Mouse (Mus musculus) lung, postnatal 0 days (tissue): ENCODE measurements around the gene Chd3. TPM values are rescaled to one million over a fixed set of nuclear protein-coding genes. Genes with fewer than 3 reads are reported as not detected.
A peak's percentile ranks its signal among the peaks of the same experiment; 100 is the strongest.

Source experiments
- ATAC-seq: fragments of 200-750 bp; cut with Nextera tagmentation; 2 replicates; pipeline ENCODE4 v1.8.0; 2017; ENCODE audit warnings: moderate library complexity
- DNase-seq: peaks from one replicate; pipeline ENCODE4 v3.0.0-alpha.2; 2016; ENCODE audit warnings: low spot score
- H3K27ac ChIP-seq: fragments of 300-500 bp; sonication (generic); 2 replicates; pipeline ENCODE4 v1.5.1; 2014; ENCODE audit warnings: antibody characterized with exemption, mild to moderate bottlenecking, low read length, mixed read lengths
- H3K27me3 ChIP-seq: fragments of 300-500 bp; sonication (generic); replicated peaks from 2 replicates; pipeline ENCODE4 v1.6.1; 2014; ENCODE audit warnings: low read length, mixed read lengths; ENCODE audit not compliant: insufficient read depth
- H3K36me3 ChIP-seq: fragments of 300-500 bp; sonication (generic); 2 replicates; pipeline ENCODE4 v1.6.1; 2014; ENCODE audit warnings: low read length, mixed read lengths; ENCODE audit not compliant: insufficient read depth
- H3K4me1 ChIP-seq: fragments of 300-500 bp; sonication (generic); 2 replicates; pipeline ENCODE4 v1.6.1; 2014; ENCODE audit warnings: antibody characterized with exemption, low read depth, low read length, mixed read lengths; ENCODE audit not compliant: insufficient read depth
- H3K4me2 ChIP-seq: fragments of 300-500 bp; sonication (generic); replicated peaks from 2 replicates; pipeline ENCODE4 v1.6.1; 2014; ENCODE audit warnings: low read depth, mild to moderate bottlenecking, low read length, moderate library complexity, mixed read lengths
- H3K4me3 ChIP-seq: fragments of 300-500 bp; sonication (generic); 2 replicates; pipeline ENCODE4 v1.5.1; 2014; ENCODE audit warnings: low read depth, low read length
- H3K9ac ChIP-seq: fragments of 300-500 bp; sonication (generic); replicated peaks from 2 replicates; pipeline ENCODE4 v1.6.1; 2014; ENCODE audit warnings: low read depth, mild to moderate bottlenecking
- H3K9me3 ChIP-seq: fragments of 300-500 bp; sonication (generic); 2 replicates; pipeline ENCODE4 v1.6.1; 2016; ENCODE audit warnings: low read length, mixed read lengths
- CTCF ChIP-seq: IDR thresholded peaks from 2 replicates; pipeline ENCODE4 v1.5.1; 2016; ENCODE audit warnings: antibody characterized with exemption, mild to moderate bottlenecking
- EP300 ChIP-seq: IDR thresholded peaks from 2 replicates; pipeline ENCODE4 v1.6.1; 2016; ENCODE audit warnings: antibody characterized with exemption, mild to moderate bottlenecking, control low read depth
- WGBS: fragments of 180-500 bp; shearing (Covaris S2); extraction: QIAGEN DNeasy Blood & Tissue Kit; methylation state at CpG from one replicate; pipeline ENCODE4 v1.1.7; 2014; 5-methylcytosine and 5-hydroxymethylcytosine counted together
- polyA plus RNA-seq: library from polyadenylated mRNA; unstranded; fragments of >200 nt; fragmentation: Nextera tagmentation; extraction: Ambion mirVana; gene quantifications from 2 replicates; pipeline ENCODE4 v1.2.1, GENCODE M21; 2015

Chd3 gene
- polyA plus RNA-seq, 1 experiment from 2014 or later, result 29.9 TPM

- H3K27me3 ChIP-seq, result no peaks in the 10 kb centered on the region
- DNase-seq, result peak; percentile 85
Measured at GRCm38 (mm10) chr11:69415327-69415667, 46.1 kb upstream of the Chd3 start.

DNA sequence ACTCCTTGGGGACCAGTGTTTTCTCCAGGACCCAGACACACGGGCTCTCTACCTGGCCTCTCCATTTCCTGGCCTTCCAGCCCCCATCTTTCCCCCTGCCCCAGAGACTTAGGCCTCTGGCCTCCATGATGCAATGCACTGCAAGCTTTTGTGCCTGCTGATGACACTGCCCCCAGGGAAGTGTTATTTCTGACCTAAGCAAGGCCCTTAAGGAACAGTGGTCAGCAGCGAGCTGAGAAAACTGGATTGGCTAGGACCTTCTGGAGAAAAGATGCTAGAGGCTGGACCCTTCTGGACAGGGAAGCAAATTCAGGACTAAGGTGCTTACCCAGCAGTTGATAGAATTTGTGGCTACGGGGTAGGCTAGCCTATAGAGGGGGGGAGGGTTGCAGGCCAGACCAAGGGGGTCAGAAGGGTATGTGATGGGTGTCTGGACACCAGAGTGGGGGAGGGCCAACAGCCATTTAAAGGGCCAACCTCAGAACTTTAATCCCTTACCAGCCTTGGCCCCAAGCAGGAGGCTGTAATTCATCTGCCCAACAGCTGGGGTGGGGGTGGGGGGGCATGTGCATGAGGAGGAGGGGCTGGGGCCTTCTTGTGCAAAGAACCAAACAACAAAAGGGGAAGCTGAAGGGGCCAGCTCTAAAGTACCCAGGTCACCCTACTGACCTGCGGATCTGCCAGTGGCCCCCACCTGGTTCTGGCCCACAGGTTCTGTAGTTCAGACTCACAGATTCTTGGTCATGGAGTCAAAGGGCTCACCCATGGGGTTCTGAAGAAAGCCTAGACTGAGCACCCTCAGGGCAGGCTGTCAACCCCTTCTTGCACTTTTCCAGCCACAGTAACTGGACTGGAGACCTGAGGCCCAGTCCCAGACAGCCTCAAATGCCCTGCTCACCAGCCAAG, 45.5 kb upstream of the Chd3 start:
- no peaks in the 10 kb centered on the region for H3K27me3 ChIP-seq
- WGBS, result 22% methylated on average over 4 of the region's 4 CpGs
- DNase-seq (peak; percentile 40), ATAC-seq (no peak)
- peak overlapping the region; percentile 51 for H3K4me3 ChIP-seq
- H3K36me3 ChIP-seq, result no peaks in the 10 kb centered on the region
- H3K4me1 ChIP-seq, result peaks cover 27% of the 10 kb centered on the region
- peak overlapping the region; percentile 96 for H3K4me2 ChIP-seq
- H3K9me3 ChIP-seq, result no peaks in the 10 kb centered on the region
- peak overlapping the region; percentile 56 for H3K9ac ChIP-seq
- H3K27ac ChIP-seq, result peak overlapping the region; percentile 98
- TF ChIP-seq CTCF, result no peak
- TF ChIP-seq EP300, result no peak

More at GRCm38 (mm10) chr11:69415327-69415667, 46.1 kb upstream of the Chd3 start:
- ATAC-seq, result peak; percentile 2; the same call in 1 of the 2 replicates
- peak overlapping the region; percentile 56 for H3K9ac ChIP-seq
- TF ChIP-seq EP300, result no peak
- TF ChIP-seq CTCF, result peak; percentile 55
- 0% methylated on average over 3 of the region's 3 CpGs for WGBS
- H3K36me3 ChIP-seq, result no peaks in the 10 kb centered on the region
- peaks cover 27% of the 10 kb centered on the region for H3K4me1 ChIP-seq
- H3K9me3 ChIP-seq, result no peaks in the 10 kb centered on the region
- peak overlapping the region; percentile 98 for H3K27ac ChIP-seq
- peak overlapping the region; percentile 96 for H3K4me2 ChIP-seq
- H3K4me3 ChIP-seq, result peak overlapping the region; percentile 51

DNA sequence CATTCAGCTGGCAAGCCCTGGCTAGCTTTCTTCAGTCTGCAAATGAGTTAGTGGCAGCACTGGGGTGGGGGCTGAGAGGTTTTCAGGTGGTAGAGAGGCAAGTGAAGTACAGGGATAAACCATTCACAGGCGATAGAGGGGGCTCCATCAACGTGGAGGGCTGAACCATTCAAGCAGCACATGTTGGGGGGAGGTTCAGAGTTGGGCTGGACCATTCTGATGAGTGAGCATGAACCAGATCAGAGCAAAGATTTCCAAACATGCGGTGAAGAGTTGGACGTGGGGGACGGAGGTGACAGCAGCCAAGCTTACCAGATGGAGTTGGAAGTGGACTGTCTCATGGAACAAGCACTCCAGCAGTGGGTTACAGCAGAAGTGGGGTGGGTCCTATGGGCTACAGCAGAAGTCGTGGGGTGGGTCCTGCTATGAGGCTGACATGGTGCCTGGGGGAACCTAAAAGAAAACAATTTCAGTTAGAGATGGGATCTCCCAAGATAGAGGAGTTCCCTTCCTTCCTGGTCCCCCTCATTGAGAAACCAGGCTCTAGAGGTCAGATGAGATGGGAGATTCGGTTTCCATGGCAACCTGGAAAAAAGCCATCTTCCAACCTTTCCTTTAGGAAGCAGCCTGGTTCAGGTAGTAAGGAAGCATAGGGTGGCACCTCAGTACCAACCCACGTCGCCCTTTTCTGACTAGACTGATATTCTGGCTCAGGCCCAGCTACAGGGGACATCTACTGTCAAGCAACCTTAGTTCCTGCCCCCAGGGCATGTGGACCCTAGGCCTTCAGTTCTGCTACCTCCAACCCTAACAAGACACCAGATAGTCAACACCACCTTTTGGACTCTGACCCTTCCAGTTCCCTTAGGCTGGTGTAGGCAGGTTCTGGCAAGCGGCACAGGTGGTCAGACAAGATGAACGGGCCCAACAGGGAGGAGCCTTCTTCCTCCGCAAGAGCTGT, 44.3 kb upstream of the Chd3 start, which contains the start of gene Kdm6b:
Gene Kdm6b, minus strand, starts transcription at position 455 of the 961 bp plus-strand sequence.
- peaks cover 27% of the 10 kb centered on the region for H3K4me1 ChIP-seq
- H3K27me3 ChIP-seq, result no peaks in the 10 kb centered on the region
- ATAC-seq (no peak), DNase-seq (peak; percentile 63)
- peak within 1 kb of the TSS; percentile 98 for H3K27ac ChIP-seq
- no peak within 1 kb of the TSS for H3K4me3 ChIP-seq
- peak within 1 kb of the TSS; percentile 96 for H3K4me2 ChIP-seq
- no peaks in the 10 kb centered on the region for H3K36me3 ChIP-seq
- H3K9me3 ChIP-seq, result no peaks in the 10 kb centered on the region
- WGBS, result 35% methylated on average over 12 of the region's 12 CpGs
- H3K9ac ChIP-seq, result no peak within 1 kb of the TSS
- TF ChIP-seq CTCF (no peak), EP300 (no peak)

DNA sequence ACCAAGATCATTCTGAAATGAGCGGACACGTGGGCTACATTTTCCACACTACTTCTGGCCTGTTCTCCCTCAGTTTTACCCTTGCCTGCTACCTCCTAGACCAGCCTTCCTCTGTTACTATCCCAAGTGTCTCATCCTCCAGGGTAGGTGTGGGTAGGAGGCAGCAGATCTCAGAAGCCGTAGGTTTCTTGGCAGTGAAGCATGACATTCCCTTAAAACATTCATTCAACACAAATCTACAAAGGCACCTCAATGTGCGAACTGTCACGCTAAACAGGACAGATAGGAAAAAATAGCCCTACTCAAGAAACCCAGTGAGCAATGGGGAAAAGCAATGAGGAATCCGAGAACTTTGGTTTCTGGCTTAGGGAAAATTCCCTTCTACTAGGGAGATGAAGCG, 43.3 kb upstream of the Chd3 start:
- H3K4me1 ChIP-seq, result peaks cover 32% of the 10 kb centered on the region
- H3K27ac ChIP-seq, result no peak overlapping the region

DNA sequence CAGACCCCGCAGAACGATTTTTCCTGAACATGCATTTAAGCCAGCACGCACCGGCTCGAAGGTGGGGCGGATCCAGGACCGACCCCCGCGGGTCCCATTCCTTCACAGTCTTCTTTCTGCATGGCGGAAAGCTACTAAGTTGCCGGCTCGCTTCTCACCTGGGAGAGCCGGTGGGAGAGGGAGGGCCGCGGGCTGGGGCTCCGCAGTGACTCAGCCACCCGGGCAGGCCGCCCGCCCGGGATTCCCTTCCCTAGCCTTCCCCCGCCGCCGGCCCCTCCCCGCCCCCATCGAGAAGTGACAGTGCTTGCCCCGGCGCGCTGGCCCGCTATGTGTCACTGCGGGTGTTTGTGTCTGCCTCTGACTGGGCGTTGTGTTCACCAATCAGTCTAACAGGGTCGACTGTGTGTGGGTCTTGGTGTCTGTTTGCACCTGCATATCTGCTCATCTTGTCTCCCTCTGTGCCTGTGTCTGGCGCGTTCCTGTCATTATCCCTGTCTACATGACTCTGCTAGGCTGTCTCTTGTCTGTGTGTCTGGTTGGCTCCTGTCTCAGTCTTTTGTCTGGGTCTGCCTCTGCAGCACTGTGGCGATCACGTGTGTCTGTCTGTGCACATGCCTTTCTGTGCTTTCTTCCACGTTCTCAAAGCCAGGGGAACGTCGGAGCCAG, 42.5 kb upstream of the Chd3 start:
- Histone ChIP-seq H3K4me2 (peak overlapping the region; percentile 97), H3K9ac (peak overlapping the region; percentile 93), H3K36me3 (peaks cover 14% of the 10 kb centered on the region; the same call in 1 of the 2 replicates), H3K9me3 (no peaks in the 10 kb centered on the region), H3K27me3 (no peaks in the 10 kb centered on the region), H3K4me1 (peaks cover 32% of the 10 kb centered on the region), H3K4me3 (peak overlapping the region; percentile 75), H3K27ac (peak overlapping the region; percentile 100)
- TF ChIP-seq CTCF (peak; percentile 25), EP300 (0 out of 2 replicates have a peak, but pooled peaks have one; percentile 27)
- DNase-seq (peak; percentile 93), ATAC-seq (peak; percentile 34)
- WGBS, result 3% methylated on average over 39 of the region's 39 CpGs

More for the DNA sequence above, 43.3 kb upstream of the Chd3 start:
- ATAC-seq (no peak), DNase-seq (no peak)
- H3K36me3 ChIP-seq, result peaks cover 6% of the 10 kb centered on the region; the same call in 1 of the 2 replicates
- no peak overlapping the region for H3K4me2 ChIP-seq
- H3K27me3 ChIP-seq, result no peaks in the 10 kb centered on the region
- H3K4me3 ChIP-seq, result no peak overlapping the region
- no peak overlapping the region for H3K9ac ChIP-seq
- H3K9me3 ChIP-seq, result no peaks in the 10 kb centered on the region
- 70% methylated on average over 7 of the region's 7 CpGs for WGBS
- no peak for TF ChIP-seq CTCF
- no peak for TF ChIP-seq EP300
